Mouse (Mus musculus) 416B (cell line): ENCODE measurements around the gene Cisd3.
"Not testable (repeated sequence)": the region's sequence is repeated elsewhere in the genome, so short reads cannot be mapped to it uniquely, and the experiment has no call there.

Experiments
- DNase-seq: peaks from one replicate; pipeline ENCODE4 v3.0.0; 2011; ENCODE audit warnings: low read depth

The Cisd3 gene

DNA sequence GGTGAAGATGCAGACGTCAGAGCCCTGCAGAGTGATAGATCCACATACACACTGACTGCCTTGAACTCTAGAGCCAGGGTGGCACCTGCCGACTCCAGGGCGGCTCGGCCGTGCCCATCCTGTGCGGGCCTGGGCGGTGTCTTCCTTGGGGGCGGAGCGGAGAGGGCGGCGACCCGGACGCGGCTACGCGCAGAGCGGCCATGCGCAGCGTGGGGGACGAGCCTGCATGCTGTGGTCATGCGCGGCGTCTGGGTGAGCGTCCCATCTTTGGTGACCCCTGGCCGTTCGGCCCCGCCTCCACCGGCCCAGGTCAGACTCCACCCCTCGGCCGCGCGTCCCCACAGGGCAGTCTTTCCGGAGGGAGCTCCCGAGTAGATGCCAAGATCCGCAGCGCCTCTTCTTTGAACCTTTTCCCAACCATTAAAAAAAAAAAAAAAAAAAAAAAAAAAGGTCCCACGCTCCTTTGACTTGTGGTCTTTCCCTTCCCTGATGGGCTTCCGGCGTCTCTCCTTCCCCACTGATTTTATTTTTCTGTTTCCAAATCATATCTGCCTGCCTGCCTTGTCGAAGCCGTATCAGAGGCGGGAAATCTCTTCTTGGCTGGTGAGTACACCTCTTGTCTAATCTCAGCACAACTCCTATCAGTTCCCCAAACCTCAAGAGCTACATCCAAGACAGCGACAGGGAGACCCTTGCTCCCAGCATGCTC lies at the start of gene Cisd3:
Cisd3 (plus strand) TSS at position 214 of the 709 bp plus-strand sequence.
- peak; percentile 85 for DNase-seq

- peak; percentile 77 for DNase-seq
Observed at GRCm38 (mm10) chr11:97641668-97642067, 44.0 kb upstream of the Cisd3 start.

- DNase-seq: no peak
Observed at GRCm38 (mm10) chr11:97642746-97643145, 42.9 kb upstream of the Cisd3 start.

DNA sequence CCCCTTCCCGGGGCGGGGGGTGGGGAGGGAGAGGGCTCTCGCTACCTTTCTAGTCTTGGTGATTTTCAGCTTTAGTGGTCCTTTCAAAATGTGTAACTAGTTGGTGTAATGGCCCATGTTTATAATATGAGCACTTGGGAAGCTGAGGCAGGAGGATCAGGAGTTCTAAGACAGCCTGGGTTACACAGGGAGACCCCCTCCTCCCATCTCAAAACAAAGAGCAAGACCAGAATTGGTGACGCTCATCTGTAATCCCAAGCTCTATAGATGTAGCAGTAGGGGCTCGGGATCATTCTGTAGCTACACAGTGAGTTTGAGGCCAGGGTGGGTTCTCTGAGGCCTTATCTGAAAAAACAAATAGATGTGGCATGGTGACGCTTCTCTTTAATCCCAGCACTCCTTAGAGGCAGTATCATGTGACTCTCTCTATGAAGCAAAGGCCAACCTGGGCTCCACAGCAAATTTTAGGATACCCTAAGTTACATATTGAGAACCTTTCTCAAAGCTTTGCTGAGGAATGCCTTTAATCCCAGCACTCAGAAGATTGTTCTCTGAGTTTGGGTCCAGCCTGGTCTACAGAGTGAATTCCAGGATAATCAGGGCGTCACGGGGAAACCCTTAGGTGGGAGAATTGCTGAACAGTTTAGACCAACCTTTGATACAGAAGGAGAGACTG lies 42.1 kb upstream of the Cisd3 start:
- no peak for DNase-seq

- peak; percentile 88 for DNase-seq
Observed at GRCm38 (mm10) chr11:97644834-97645233, 40.8 kb upstream of the Cisd3 start.

DNA sequence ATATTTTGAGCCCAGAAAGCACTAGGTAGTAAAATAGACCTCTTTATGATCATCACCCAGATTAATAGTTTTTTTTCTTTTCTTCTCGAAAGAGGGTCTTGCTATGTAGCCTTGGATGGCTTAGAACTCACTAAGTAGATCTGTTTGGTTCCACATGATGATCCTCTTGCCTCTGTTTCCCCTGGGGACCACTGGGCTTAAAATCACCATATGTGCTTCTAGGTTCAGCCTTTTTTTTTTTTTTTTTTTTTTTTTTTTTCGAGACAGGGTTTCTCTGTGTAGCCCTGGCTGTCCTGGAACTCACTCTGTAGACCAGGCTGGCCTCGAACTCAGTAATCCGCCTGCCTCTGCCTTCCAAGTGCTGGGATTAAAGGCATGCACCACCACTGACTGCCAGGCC lies 37.1 kb upstream of the Cisd3 start:
- not testable (repeated sequence) for DNase-seq

DNA sequence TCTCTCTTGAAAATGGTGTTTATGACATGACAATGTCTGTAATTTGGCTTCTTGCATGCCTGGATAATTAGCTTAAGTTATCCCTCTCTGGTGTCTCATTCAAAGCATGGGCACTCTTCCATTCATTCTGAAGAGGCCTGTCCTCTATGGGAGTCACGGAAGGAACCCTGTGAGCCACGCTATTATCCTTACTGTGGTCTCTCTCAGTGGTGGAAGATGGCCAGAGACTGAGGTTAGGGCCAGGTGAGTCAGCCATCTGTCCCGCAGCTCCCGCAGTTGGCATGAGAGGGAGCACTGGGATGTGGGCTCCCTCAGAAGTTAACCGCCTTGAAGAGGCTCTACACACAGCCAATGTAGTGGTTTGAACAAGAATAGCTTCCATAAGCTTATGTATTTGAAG lies 35.3 kb upstream of the Cisd3 start:
- DNase-seq: no peak

DNA sequence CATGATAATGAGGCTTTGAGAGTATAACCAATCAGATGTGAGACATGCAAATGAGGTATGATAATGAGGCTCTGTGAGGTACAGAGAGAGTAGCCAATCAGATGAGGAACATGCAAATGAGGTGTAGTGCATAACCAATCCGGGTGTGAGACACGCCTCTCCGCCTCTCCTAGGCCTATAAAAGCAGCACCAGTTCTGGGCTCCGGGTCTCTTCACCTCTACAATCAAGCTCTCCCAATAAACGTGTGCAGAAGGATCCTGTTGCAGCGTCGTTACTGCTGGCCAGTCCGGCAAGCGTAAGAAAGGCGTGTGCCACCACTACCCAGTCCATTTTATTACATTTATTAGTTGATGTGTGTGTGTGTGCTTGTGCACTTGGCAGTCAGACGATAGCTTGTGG lies 32.2 kb upstream of the Cisd3 start:
- not testable (repeated sequence) for DNase-seq

- no peak for DNase-seq
Observed at GRCm38 (mm10) chr11:97654210-97654609, 31.4 kb upstream of the Cisd3 start.

DNA sequence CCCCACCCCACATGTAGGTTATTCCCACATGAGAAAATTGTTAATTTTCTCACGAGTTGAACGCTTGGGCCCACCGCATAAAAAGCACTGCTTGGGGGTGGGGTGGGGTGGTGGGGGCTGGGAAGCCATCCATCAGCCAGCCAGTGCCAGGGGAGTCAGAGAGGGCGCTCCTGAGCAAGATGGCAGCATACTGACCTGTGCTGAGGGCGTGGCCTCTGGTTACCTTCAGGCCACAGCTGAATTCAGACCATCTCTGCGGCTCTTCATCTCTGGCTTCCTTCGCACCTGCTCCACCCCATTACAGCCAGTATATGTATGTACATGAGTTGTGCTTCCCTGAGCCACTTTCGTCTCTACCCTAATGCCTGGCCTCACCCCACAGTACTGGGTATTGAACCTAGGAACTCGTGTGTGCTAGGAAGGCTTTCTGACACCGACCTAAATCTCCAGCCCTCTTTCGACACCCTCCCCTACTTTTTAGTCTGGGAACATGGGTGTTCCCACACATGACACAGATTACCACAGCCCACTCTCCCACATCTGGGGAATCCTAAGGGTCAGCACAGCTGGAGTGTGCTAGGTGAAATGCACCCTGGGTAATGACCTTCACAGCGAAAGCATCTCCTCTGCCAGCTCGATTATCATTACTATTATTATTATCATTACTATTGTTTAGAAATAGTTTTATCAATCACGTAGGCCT lies 29.2 kb upstream of the Cisd3 start:
- no peak for DNase-seq

GRCm38 (mm10) chr11:97657184-97657945 lies 28.3 kb upstream of the Cisd3 start:
- no peak for DNase-seq

GRCm38 (mm10) chr11:97657967-97658366 lies 27.7 kb upstream of the Cisd3 start:
- not testable (repeated sequence) for DNase-seq

GRCm38 (mm10) chr11:97658751-97659266 lies 26.8 kb upstream of the Cisd3 start:
- no peak for DNase-seq

GRCm38 (mm10) chr11:97659267-97659989 lies 26.2 kb upstream of the Cisd3 start:
- peak; percentile 56 for DNase-seq

GRCm38 (mm10) chr11:97659990-97660714 lies 25.5 kb upstream of the Cisd3 start:
- peak; percentile 71 for DNase-seq

DNA sequence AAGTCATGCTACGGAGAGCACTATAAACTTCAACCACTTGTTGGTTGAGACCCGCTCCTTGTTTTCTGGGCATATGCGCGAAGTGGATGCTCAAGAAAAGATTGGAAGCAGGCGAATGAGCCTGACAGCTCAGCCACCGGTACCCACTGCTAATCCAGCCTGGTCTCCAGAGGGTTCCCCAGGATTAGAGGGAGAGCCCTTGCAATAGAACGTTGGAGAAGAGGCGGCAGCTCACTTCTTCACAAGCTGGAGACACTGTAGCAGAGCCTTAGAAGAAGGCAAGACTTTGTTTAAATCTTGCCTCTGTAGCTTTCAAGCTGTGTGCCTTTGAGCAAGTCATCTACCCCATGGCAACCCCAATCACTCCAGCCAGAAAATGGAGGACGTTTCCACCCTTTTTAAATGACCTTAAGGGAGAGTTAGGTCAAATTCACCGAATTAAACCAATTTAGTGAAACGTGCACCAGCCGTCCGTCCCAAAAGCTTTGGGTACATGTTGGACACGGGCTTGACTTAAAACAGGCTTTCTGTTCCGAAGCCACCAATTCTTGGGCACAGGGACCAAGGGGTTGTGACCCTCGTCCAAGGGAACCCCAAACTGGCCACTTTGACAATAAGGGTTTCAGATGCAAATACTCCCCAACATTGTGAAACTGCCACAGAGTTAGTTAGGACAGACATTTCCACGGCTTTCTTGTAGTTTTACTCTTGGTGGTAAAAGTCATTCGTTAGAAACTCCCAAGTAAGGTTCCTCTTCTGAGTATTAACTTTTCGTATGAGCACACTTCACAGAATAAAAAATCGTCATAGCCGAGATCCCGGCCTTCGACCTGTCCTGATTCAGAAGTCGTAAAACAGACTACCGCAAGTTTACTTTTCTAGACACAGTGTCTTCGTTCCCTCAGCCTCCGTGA lies 24.6 kb upstream of the Cisd3 start:
- peak; percentile 32 for DNase-seq

- peak; percentile 74 for DNase-seq
Observed at GRCm38 (mm10) chr11:97661648-97662133, 23.9 kb upstream of the Cisd3 start.

DNA sequence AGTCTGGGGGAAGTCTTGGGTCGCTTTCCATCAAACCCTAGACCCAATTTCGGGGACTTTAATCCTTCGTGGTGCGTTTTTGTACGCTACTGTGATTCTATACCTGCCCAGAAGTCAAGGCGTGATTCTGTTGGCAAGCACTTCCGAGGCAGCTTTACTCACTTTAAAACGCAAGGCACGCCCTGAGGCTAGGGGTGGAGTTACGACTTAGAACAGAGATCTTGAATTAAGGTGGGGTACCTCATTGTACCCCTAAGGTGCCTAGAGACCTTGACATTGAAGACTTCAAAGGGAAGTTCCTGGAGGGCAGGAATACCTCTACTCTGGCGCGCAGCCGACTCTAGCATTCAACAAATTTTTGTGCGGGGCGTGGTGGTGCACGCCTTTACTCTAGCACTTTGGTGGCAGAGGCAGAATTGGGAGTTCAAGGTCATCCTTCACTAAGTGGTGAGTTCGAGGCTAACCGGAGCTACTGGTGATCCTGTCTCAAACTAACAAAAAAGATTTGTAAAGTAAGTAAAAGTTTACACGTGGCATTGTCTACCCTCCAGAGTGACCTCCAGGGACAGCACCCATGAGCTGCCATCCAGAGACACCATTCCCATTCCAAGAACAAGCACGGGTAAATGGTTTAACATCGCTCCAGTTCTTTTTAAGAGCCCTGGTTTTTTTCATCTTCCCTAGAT lies 23.3 kb upstream of the Cisd3 start:
- DNase-seq: peak; percentile 79
